Mouse (Mus musculus) MEL (cell line): ENCODE results near the gene Ifitm6. TPM values are rescaled to one million over a fixed set of nuclear protein-coding genes. Genes with fewer than 3 reads are reported as not detected.

Experiments used
- DNase-seq: peaks from one replicate; pipeline ENCODE4 v3.0.0; 2011; ENCODE audit warnings: low read depth, low spot score
- H3K27ac ChIP-seq: 2 replicates; pipeline ENCODE4 v1.5.1; 2012; ENCODE audit warnings: low read depth, mild to moderate bottlenecking, control low read depth, low read length, moderate library complexity; ENCODE audit not compliant: control insufficient read depth
- H3K27me3 ChIP-seq, 2 experiments: fragments of 150-350 bp in 1 of 2; sonication (generic) in 1 of 2; 2 replicates each; pipeline ENCODE4 v1.6.1; 2012; ENCODE audit warnings: low read length in 2 of 2, mild to moderate bottlenecking in 2 of 2, improper control_type of control experiment in 1 of 2, moderate library complexity in 1 of 2; ENCODE audit not compliant: insufficient read depth in 2 of 2, control insufficient read depth in 1 of 2
- H3K36me3 ChIP-seq, 2 experiments: 2 replicates each; pipeline ENCODE4 v1.6.1; 2012 to 2014; ENCODE audit warnings: low read length in 2 of 2, improper control_type of control experiment in 1 of 2, inconsistent platforms in 1 of 2, mild to moderate bottlenecking in 1 of 2; ENCODE audit not compliant: insufficient read depth in 2 of 2, control insufficient read depth in 1 of 2
- H3K4me1 ChIP-seq, 2 experiments: fragments of 150-350 bp in 1 of 2; sonication (generic) in 1 of 2; 2 replicates each; pipeline ENCODE4 v1.6.1; 2012; ENCODE audit warnings: low read length in 2 of 2, improper control_type of control experiment in 1 of 2, mild to moderate bottlenecking in 1 of 2; ENCODE audit not compliant: insufficient read depth in 2 of 2, control insufficient read depth in 1 of 2
- H3K4me3 ChIP-seq, 2 experiments: fragments of 150-350 bp in 1 of 2; sonication (generic) in 1 of 2; 2 replicates each; pipeline ENCODE4 v1.5.1; 2012; ENCODE audit warnings: low read depth in 2 of 2, low read length in 2 of 2, mild to moderate bottlenecking in 2 of 2, moderate library complexity in 2 of 2, control low read depth in 1 of 2, improper control_type of control experiment in 1 of 2; ENCODE audit not compliant: control insufficient read depth in 1 of 2, insufficient read depth in 1 of 2
- H3K79me2 ChIP-seq: 2 replicates; pipeline ENCODE4 v1.6.1; 2012; ENCODE audit warnings: mild to moderate bottlenecking, low read length, moderate library complexity; ENCODE audit not compliant: control insufficient read depth, poor library complexity, insufficient read depth
- H3K9ac ChIP-seq: 2 replicates; pipeline ENCODE4 v1.6.1; 2012; ENCODE audit warnings: low read depth, mild to moderate bottlenecking, control low read depth, low read length, moderate library complexity; ENCODE audit not compliant: control insufficient read depth, poor library complexity, severe bottlenecking
- H3K9me3 ChIP-seq: fragments of 150-350 bp; sonication (generic); replicated peaks from 2 replicates; pipeline ENCODE4 v1.6.1; 2012; ENCODE audit warnings: mild to moderate bottlenecking, low read length, improper control_type of control experiment, moderate library complexity; ENCODE audit not compliant: insufficient read depth
- BHLHE40 ChIP-seq: IDR thresholded peaks from 2 replicates; pipeline ENCODE4 v1.6.1; 2012; ENCODE audit warnings: low read depth, mild to moderate bottlenecking, inconsistent platforms, low read length, improper control_type of control experiment, borderline replicate concordance
- CHD2 ChIP-seq: IDR thresholded peaks from 2 replicates; pipeline ENCODE4 v1.6.1; 2011; ENCODE audit warnings: low read length, improper control_type of control experiment
- E2F4 ChIP-seq: IDR thresholded peaks from 2 replicates; pipeline ENCODE4 v1.6.1; 2011; ENCODE audit warnings: low read depth, low read length, improper control_type of control experiment, borderline replicate concordance
- EP300 ChIP-seq, 2 experiments: IDR thresholded peaks; 2 replicates each; pipeline ENCODE4 v1.6.1; 2011; ENCODE audit warnings: improper control_type of control experiment in 2 of 2, low read length in 2 of 2, low read depth in 1 of 2, mild to moderate bottlenecking in 1 of 2
- ETS1 ChIP-seq: IDR thresholded peaks from 2 replicates; pipeline ENCODE4 v1.6.1; 2012; ENCODE audit warnings: low read depth, mild to moderate bottlenecking, inconsistent platforms, low read length, improper control_type of control experiment, moderate library complexity
- GABPA ChIP-seq: IDR thresholded peaks from 2 replicates; pipeline ENCODE4 v1.6.1; 2012; ENCODE audit warnings: low read depth, mild to moderate bottlenecking, inconsistent platforms, low read length, improper control_type of control experiment, moderate library complexity
- HCFC1 ChIP-seq: IDR thresholded peaks from 2 replicates; pipeline ENCODE4 v1.6.1; 2012; ENCODE audit warnings: low read depth, mild to moderate bottlenecking, inconsistent platforms, low read length, improper control_type of control experiment, moderate library complexity
- KAT2A ChIP-seq: conservative IDR thresholded peaks from 2 replicates; pipeline ENCODE4 v1.6.1; 2012; ENCODE audit warnings: low read depth, low read length, improper control_type of control experiment, inconsistent platforms
- MAX ChIP-seq: IDR thresholded peaks from 2 replicates; pipeline ENCODE4 v1.6.1; 2011; ENCODE audit warnings: low read length, improper control_type of control experiment
- MEF2A ChIP-seq: IDR thresholded peaks from 2 replicates; pipeline ENCODE4 v1.6.1; 2014; ENCODE audit warnings: low read depth, mild to moderate bottlenecking, inconsistent platforms, low read length, improper control_type of control experiment; ENCODE audit not compliant: poor library complexity, insufficient replicate concordance, severe bottlenecking; ENCODE audit errors: extremely low read depth
- MXI1 ChIP-seq: IDR thresholded peaks from 2 replicates; pipeline ENCODE4 v1.6.1; 2011; ENCODE audit warnings: mild to moderate bottlenecking, low read depth, low read length, improper control_type of control experiment
- MYB ChIP-seq: IDR thresholded peaks from 2 replicates; pipeline ENCODE4 v1.6.1; 2011; ENCODE audit warnings: mild to moderate bottlenecking, low read depth, low read length, improper control_type of control experiment
- POLR2AphosphoS2 ChIP-seq: IDR thresholded peaks from 2 replicates; pipeline ENCODE4 v1.6.1; 2011; ENCODE audit warnings: low read length, improper control_type of control experiment
- POLR2AphosphoS5 ChIP-seq: IDR thresholded peaks from 2 replicates; pipeline ENCODE4 v1.6.1; 2012; ENCODE audit warnings: low read depth, borderline replicate concordance, mild to moderate bottlenecking, inconsistent platforms, low read length, moderate library complexity, mixed read lengths
- RCOR1 ChIP-seq: IDR thresholded peaks from 2 replicates; pipeline ENCODE4 v1.6.1; 2012; ENCODE audit warnings: low read depth, mild to moderate bottlenecking, inconsistent platforms, low read length, improper control_type of control experiment
- SIN3A ChIP-seq: IDR thresholded peaks from 2 replicates; pipeline ENCODE4 v1.6.1; 2012; ENCODE audit warnings: low read length, improper control_type of control experiment, inconsistent platforms
- SMC3 ChIP-seq: IDR thresholded peaks from 2 replicates; pipeline ENCODE4 v1.6.1; 2011; ENCODE audit warnings: low read depth, low read length, improper control_type of control experiment
- TAL1 ChIP-seq: IDR thresholded peaks from 2 replicates; pipeline ENCODE4 v1.6.1; 2012; ENCODE audit warnings: mild to moderate bottlenecking, inconsistent platforms, low read length, moderate library complexity, mixed read lengths
- TBP ChIP-seq: IDR thresholded peaks from 2 replicates; pipeline ENCODE4 v1.8.0; 2011; ENCODE audit warnings: low read depth, low read length, improper control_type of control experiment
- TCF12 ChIP-seq: IDR thresholded peaks from 2 replicates; pipeline ENCODE4 v1.6.1; 2014; ENCODE audit warnings: low read depth, mild to moderate bottlenecking, inconsistent platforms, low read length, improper control_type of control experiment, moderate library complexity
- USF1 ChIP-seq: IDR thresholded peaks from 2 replicates; pipeline ENCODE4 v1.6.1; 2014; ENCODE audit warnings: low read depth, mild to moderate bottlenecking, inconsistent platforms, low read length, improper control_type of control experiment, moderate library complexity
- ZC3H11A ChIP-seq: IDR thresholded peaks from 2 replicates; pipeline ENCODE4 v1.6.1; 2012; ENCODE audit warnings: low read depth, mild to moderate bottlenecking, inconsistent platforms, low read length, improper control_type of control experiment
- ZNF384 ChIP-seq: IDR thresholded peaks from 2 replicates; pipeline ENCODE4 v1.6.1; 2012; ENCODE audit warnings: low read depth, mild to moderate bottlenecking, inconsistent platforms, low read length, improper control_type of control experiment
- polyA plus RNA-seq, 2 experiments: library from polyadenylated mRNA; stranded (reverse) in 1 of 2; unstranded in 1 of 2; fragments of >175 nt in 1 of 2; fragments of >200 nt in 1 of 2; gene quantifications; 2 replicates each; pipeline versions ENCODE4 v1.2.1 to v1.2.4; 2012; ENCODE audit warnings: low replicate concordance in 2 of 2, low read depth in 1 of 2; ENCODE audit not compliant: insufficient read length in 2 of 2, insufficient read depth in 1 of 2, missing spikeins in 1 of 2
- total RNA-seq: library from RNA; depleted of rRNA; stranded (reverse); fragments of 300-350 nt; gene quantifications from 2 replicates; pipeline ENCODE4 v1.2.3, GENCODE M21; 2012

Gene Ifitm6
- total and polyA plus RNA-seq, 3 experiments, result not detected

- no peaks in the 10 kb centered on the region for H3K79me2 ChIP-seq
- H3K36me3 ChIP-seq, result peaks cover 0 to under 1% of the 10 kb centered on the region in 2 experiments; a peak in 1 of 4 replicates
Observed at GRCm38 (mm10) chr7:141032458-141033167, 14.9 kb upstream of the Ifitm6 start.

GRCm38 (mm10) chr7:141030390-141030789 is 12.7 kb upstream of the Ifitm6 start:
- TF ChIP-seq SMC3 (no peak), BHLHE40 (no peak), TAL1 (no peak), KAT2A (no peak), MYB (no peak), ZC3H11A (no peak), TBP (no peak), E2F4 (no peak), MEF2A (no peak), TCF12 (no peak), MXI1 (no peak)
- Histone ChIP-seq H3K4me3 (no peak overlapping the region), H3K36me3 (no peaks in the 10 kb centered on the region)

More at GRCm38 (mm10) chr7:141032458-141033167, 14.9 kb upstream of the Ifitm6 start:
- Histone ChIP-seq H3K9me3 (no peaks in the 10 kb centered on the region), H3K9ac (no peak overlapping the region), H3K4me1 (peaks cover 0 to 1% of the 10 kb centered on the region in 2 experiments; a peak in 2 of 4 replicates), H3K27ac (no peak overlapping the region), H3K27me3 (peaks cover 10% of the 10 kb centered on the region in 2 experiments), H3K4me3 (no peak overlapping the region)
- TF ChIP-seq E2F4, result no peak
- no peak for TF ChIP-seq TBP
- no peak for DNase-seq

GRCm38 (mm10) chr7:141028831-141029230 is 11.1 kb upstream of the Ifitm6 start, which contains the start of gene Gm17387:
Gene Gm17387, plus strand, starts transcription at chr7:141029131.
- Histone ChIP-seq H3K4me1 (no peaks in the 10 kb centered on the region), H3K27ac (no peak within 1 kb of the TSS), H3K9ac (no peak within 1 kb of the TSS), H3K27me3 (peaks cover 11 to 12% of the 10 kb centered on the region in 2 experiments), H3K36me3 (no peaks in the 10 kb centered on the region), H3K9me3 (no peaks in the 10 kb centered on the region), H3K79me2 (no peaks in the 10 kb centered on the region), H3K4me3 (no peak within 1 kb of the TSS)
- DNase-seq, result no peak
- no peak for TF ChIP-seq ZNF384
- TF ChIP-seq USF1, result no peak
- TF ChIP-seq RCOR1, result no peak
- TF ChIP-seq EP300 (IDR thresholded peaks at IDR 0.05; ENCODE audit: low read depth in 1 of 2, low read length in 2 of 2), result no peak
- no peak for TF ChIP-seq SMC3
- no peak for TF ChIP-seq SIN3A
- TF ChIP-seq TBP, result no peak
- no peak for TF ChIP-seq BHLHE40
- no peak for TF ChIP-seq POLR2AphosphoS5
- no peak for TF ChIP-seq HCFC1
- no peak for TF ChIP-seq MEF2A
- TF ChIP-seq GABPA, result no peak
- TF ChIP-seq MXI1, result no peak
- no peak for TF ChIP-seq MYB
- no peak for TF ChIP-seq CHD2
- TF ChIP-seq KAT2A, result no peak
- no peak for TF ChIP-seq ETS1
- TF ChIP-seq POLR2AphosphoS2, result no peak
- no peak for TF ChIP-seq MAX

More at GRCm38 (mm10) chr7:141030390-141030789, 12.7 kb upstream of the Ifitm6 start:
- H3K27ac ChIP-seq, result no peak overlapping the region
- no peaks in the 10 kb centered on the region for H3K79me2 ChIP-seq
- H3K4me1 ChIP-seq, result no peaks in the 10 kb centered on the region
- H3K27me3 ChIP-seq, result peaks cover 12 to 13% of the 10 kb centered on the region in 2 experiments
- no peak overlapping the region for H3K9ac ChIP-seq
- no peak for DNase-seq
- H3K9me3 ChIP-seq, result no peaks in the 10 kb centered on the region
